Mouse (Mus musculus) adrenal gland, adult 18-20 months (tissue): Measurements from ENCODE around the gene Rnf40. TPM values are rescaled to one million over a fixed set of nuclear protein-coding genes. Genes with fewer than 3 reads are reported as not detected.

Source experiments
- DNase-seq, 2 experiments: peaks; one replicate each; pipeline ENCODE4 v3.0.0; 2021 to 2022; ENCODE audit warnings: low spot score in 2 of 2
- total RNA-seq, 2 experiments: library from RNA; stranded (reverse); gene quantifications; 1 replicate in 1 of 2; 2 replicates in 1 of 2; pipeline ENCODE4 v1.2.3; 2021

Gene Rnf40
- total RNA-seq, 2 experiments from 2014 or later = 54.1 to 64.1 TPM

DNA sequence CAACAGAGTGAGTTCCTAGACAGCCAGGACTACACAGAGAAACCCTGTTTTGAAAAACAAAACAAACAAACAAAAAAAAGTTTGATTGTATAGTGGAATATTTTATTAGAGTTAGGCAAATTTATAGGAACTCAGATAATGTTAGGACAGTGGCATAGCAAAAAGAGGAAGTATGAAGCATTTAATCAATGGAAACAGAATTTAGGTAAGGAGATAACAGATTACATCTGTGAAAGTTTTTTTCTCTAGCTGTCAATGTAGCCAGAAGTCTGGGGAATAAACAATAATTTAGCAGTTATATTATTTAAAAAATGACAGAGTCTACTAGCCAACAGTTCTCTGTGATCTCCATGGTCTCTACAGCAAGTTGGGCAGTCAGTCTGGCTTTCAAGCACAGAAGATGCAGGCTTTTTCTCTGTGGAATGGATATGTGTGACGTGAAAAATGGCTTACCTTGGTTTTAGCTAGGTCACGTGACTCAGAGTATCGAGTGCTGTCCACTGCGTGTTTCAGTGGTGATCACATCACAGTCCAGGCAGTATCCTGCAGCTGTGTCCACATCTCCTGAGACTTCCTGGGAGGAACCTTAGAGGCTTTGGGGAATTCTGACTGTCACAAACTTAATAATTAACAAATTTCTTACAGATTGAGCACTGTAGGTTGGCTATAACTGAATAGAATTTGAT, 60.1 kb downstream of the Rnf40 start:
- no peak for DNase-seq

DNA sequence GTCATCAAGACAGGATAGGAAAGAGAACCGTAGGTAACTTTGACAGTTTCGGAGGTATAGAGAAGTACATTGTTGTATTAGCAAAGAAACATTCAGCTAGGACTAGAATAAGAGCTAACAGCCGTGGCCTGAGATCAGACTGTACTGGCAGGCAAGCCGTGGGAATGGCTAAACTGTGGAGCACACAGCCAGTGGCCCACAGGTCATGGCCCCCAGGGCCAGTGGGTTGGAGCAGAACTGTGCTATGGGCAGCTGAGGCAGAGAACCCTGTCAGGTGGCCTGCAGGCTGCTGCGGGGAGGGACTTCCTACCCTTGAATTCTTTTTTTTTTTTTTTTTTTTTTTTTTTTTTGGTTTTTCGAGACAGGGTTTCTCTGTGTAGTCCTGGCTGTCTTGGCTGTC, 60.6 kb downstream of the Rnf40 start:
- no peak for DNase-seq

DNA sequence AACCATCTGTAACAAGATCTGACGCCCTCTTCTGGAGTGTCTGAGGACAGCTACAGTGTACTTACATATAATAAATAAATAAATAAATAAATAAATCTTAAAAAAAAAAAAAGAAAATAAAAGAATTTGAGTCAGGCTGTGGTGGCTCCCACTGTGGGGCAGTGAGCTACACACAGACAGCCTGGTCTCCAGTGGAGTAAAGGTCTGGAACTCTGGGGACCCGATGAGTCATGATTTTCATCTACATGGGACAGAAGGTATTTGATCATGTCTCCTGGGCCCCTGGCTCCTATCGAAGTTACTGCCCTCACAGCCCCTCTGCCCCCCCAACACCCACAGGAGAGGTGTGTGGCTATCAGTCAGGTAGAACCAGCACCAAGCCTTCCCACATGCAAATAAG, 63.1 kb downstream of the Rnf40 start:
- DNase-seq = no peak

DNA sequence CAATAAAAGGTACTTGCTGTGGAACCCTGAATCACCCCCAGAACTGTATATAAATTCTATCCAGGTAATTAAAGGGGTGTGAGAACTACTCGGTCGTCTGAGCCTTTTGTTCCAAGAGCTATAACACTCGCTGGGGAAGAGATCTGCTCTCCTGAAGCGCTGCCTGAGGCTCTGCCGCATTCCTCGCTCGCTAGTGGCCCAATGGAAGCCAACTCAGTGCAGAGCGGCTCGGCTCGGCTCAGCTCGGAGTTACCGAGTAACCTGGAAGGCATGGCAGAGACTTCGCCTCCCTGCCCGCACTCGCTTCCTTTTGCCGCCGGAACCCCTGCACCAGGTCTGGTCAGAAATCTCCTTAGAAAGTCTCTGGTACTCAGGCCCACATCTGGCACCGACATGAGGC, 63.5 kb downstream of the Rnf40 start:
- DNase-seq = no peak

DNA sequence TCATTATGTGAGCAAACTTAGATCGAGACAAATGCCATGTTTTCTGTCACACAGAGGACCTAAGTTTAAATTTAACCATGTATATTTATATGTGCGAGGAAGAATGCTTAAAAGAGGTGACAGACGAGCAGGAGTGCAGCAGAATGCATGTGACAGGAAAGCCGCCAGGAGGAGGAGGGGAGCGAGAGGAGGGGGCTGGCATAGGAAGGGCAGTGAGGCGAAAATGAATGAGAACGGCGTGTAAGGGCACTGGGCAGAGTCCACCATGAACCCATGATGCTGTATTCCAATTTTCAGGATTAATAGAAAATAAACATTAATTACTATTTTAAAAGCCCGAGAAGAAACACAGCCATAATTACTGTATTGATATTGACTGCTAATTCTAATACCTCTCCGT, 65.8 kb downstream of the Rnf40 start:
- DNase-seq = no peak

Other genes with a start within 250 kb of the Rnf40 start
- gene Zfp768, start 243.2 kb upstream of the Rnf40 start, total RNA-seq = 10 to 100 TPM; 26.8 to 34.5 TPM
- 10 to 100 TPM; 10.4 to 13.0 TPM for gene Zfp747, start 212.7 kb upstream of the Rnf40 start, total RNA-seq
- 1 to 10 TPM; 4.1 to 5.0 TPM for gene 9130019O22Rik, start 201.6 kb upstream of the Rnf40 start, total RNA-seq
- 1 to 10 TPM; 8.2 to 8.4 TPM for gene E430018J23Rik, start 195.1 kb upstream of the Rnf40 start, total RNA-seq
- gene Zfp764, start 181.9 kb upstream of the Rnf40 start, total RNA-seq = 1 to 10 TPM; 6.6 to 6.9 TPM
- 10 to 100 TPM in 1 of 2 experiments, 1 to 10 TPM in 1; 9.9 to 11.4 TPM for gene Zfp688, start 166.7 kb upstream of the Rnf40 start, total RNA-seq
- gene Zfp689, start 139.6 kb upstream of the Rnf40 start, total RNA-seq = 1 to 10 TPM; 3.9 to 4.1 TPM
- gene Prr14, start 129.2 kb upstream of the Rnf40 start, total RNA-seq = 10 to 100 TPM; 42.7 to 56.1 TPM
- gene Fbrs, start 109.6 kb upstream of the Rnf40 start, total RNA-seq = 10 to 100 TPM; 67.2 to 81.1 TPM
- 10 to 100 TPM; 71.7 to 78.8 TPM for gene Srcap, start 76.8 kb upstream of the Rnf40 start, total RNA-seq
- gene Gm42715, start 69.2 kb upstream of the Rnf40 start, total RNA-seq = 10 to 100 TPM; 18.3 to 21.1 TPM
- gene Tmem265, start 27.4 kb upstream of the Rnf40 start, total RNA-seq = not detected
- 10 to 100 TPM; 37.1 to 38.0 TPM for gene Phkg2, start 15.4 kb upstream of the Rnf40 start, total RNA-seq
- 1 to 10 TPM; 8.4 to 8.5 TPM for gene Ccdc189, start 172 bp upstream of the Rnf40 start, total RNA-seq
- gene Zfp629, start 27.0 kb downstream of the Rnf40 start, total RNA-seq = 10 to 100 TPM; 16.4 to 16.5 TPM
- gene Bcl7c, start 120.2 kb downstream of the Rnf40 start, total RNA-seq = 10 to 100 TPM; 53.4 to 88.2 TPM
- gene Ctf1, start 124.0 kb downstream of the Rnf40 start, total RNA-seq = 1 to 10 TPM; 3.3 to 4.8 TPM
- not detected for gene Ctf2, start 143.4 kb downstream of the Rnf40 start, total RNA-seq
- gene Fbxl19, start 155.8 kb downstream of the Rnf40 start, total RNA-seq = 10 to 100 TPM; 10.7 to 14.4 TPM
- 10 to 100 TPM; 28.5 to 30.7 TPM for gene Orai3, start 181.0 kb downstream of the Rnf40 start, total RNA-seq
- gene Setd1a, start 187.9 kb downstream of the Rnf40 start, total RNA-seq = 10 to 100 TPM; 30.3 to 40.4 TPM
- 1 to 10 TPM; 2.4 to 3.0 TPM for gene Gm49388, start 196.8 kb downstream of the Rnf40 start, total RNA-seq
- gene Hsd3b7, start 211.8 kb downstream of the Rnf40 start, total RNA-seq = 10 to 100 TPM; 31.5 to 40.4 TPM
- 100 to 1,000 TPM in 1 of 2 experiments, 10 to 100 TPM in 1; 99.2 to 104 TPM for gene Stx4a, start 235.5 kb downstream of the Rnf40 start, total RNA-seq
- 1 to 10 TPM; 4.2 to 5.6 TPM for gene Stx1b, start 235.8 kb downstream of the Rnf40 start, total RNA-seq